Mouse (Mus musculus): ENCODE data around the gene Ttc7. TPM values are rescaled to one million over a fixed set of nuclear protein-coding genes. Genes with fewer than 3 reads are reported as not detected.
A peak's percentile ranks its signal among the peaks of the same experiment; 100 is the strongest.

Ttc7 gene
- polyA plus RNA-seq, 1 experiment = 6.3 TPM

DNA sequence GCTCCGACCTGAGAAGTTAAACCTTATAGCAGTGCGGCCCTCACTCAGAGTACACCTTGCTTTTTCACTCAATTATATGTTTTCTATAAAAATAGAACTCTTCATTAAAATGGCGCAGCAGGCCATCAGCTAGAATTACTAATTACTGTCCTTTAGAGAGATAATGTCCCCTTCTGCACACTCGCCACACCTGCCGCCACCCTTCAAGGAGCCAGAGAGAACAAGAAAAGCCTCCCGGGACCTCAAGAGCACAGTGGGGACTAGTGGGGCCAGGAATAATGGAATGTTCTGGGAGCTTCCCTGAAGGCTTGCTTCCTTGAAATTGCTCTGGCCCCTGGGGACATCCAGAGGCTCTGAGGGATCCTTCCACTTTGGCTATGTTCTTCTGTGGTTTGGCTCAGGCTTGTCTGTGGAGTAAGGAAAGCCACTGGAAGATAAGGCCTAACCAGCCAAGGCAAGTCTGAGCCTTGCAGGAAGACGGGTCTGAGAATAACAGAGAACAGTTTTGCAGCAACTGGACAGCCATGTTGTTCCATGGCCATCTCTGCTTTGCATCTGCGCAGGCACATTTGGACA lies 71.1 kb downstream of the Ttc7 start:
- no peak overlapping the region for H3K4me3 ChIP-seq (replicated peaks; ENCODE audit: insufficient read depth, low read depth, low read length)
- no peak overlapping the region for H3K27ac ChIP-seq (ENCODE audit: insufficient read depth, low read length)
- TF ChIP-seq POLR2A (IDR thresholded peaks at IDR 0.05; ENCODE audit: borderline replicate concordance, insufficient read depth, low read length) (no peak), CTCF (IDR thresholded peaks at IDR 0.05; ENCODE audit: borderline replicate concordance, insufficient read depth, low read depth, low read length) (no peak)
- 95% methylated on average over 8 of the region's 8 CpGs for WGBS
- no peaks in the 10 kb centered on the region for H3K27me3 ChIP-seq (ENCODE audit: control insufficient read depth, insufficient read depth, low read length)
- no peak for DNase-seq
- H3K4me1 ChIP-seq (ENCODE audit: control insufficient read depth, insufficient read depth, low read length) = peaks cover 24% of the 10 kb centered on the region

DNA sequence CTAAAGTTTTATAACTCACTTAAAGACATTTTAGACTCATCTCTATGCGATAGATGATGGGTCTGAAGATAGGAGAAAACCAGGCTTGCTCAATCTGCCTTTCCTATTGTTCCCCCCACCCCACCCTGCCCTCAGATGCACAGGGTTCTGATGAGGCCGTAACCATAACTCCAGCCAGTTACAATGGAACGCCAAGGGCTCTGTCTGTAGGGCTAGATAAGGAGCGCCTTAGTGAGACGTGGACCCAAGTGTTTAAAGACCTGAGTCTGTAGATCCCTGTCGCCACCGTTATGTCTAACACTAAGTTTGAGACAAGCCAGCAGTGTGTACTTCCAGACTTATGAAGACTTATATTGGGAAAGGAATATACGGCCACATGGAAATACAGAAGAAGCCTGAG lies 72.8 kb downstream of the Ttc7 start:
- Histone ChIP-seq H3K27me3 (ENCODE audit: control insufficient read depth, insufficient read depth, low read length) (no peaks in the 10 kb centered on the region), H3K4me1 (ENCODE audit: control insufficient read depth, insufficient read depth, low read length) (peaks cover 26% of the 10 kb centered on the region), H3K27ac (ENCODE audit: insufficient read depth, low read length) (no peak overlapping the region), H3K4me3 (replicated peaks; ENCODE audit: insufficient read depth, low read depth, low read length) (no peak overlapping the region)
- no peak for TF ChIP-seq POLR2A (IDR thresholded peaks at IDR 0.05; ENCODE audit: borderline replicate concordance, insufficient read depth, low read length)
- no peak for TF ChIP-seq CTCF (IDR thresholded peaks at IDR 0.05; ENCODE audit: borderline replicate concordance, insufficient read depth, low read depth, low read length)
- no peak for DNase-seq
- 95% methylated on average over 8 of the region's 8 CpGs for WGBS

DNA sequence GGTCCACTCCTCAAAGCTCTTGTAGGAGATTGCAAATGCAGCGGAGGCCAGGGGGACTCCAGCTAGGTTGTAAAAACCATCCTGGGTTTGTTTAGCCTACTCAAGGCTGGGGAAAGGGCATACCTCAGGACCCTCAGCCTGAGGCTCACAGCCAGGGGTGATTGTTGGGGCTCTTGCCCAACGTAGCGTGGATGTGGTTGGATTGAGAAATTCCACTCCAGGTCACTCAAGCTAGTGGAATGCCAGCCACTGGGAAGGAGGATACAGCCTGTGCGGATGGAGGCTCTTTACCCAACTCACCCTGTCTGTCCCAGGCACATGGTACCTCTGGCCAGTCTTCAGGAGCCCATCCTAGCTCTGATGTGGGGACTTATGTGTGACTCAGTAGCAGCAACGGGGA lies 73.6 kb downstream of the Ttc7 start:
- Histone ChIP-seq H3K27me3 (ENCODE audit: control insufficient read depth, insufficient read depth, low read length) (no peaks in the 10 kb centered on the region), H3K4me1 (ENCODE audit: control insufficient read depth, insufficient read depth, low read length) (peaks cover 22% of the 10 kb centered on the region), H3K4me3 (replicated peaks; ENCODE audit: insufficient read depth, low read depth, low read length) (no peak overlapping the region), H3K27ac (ENCODE audit: insufficient read depth, low read length) (no peak overlapping the region)
- TF ChIP-seq CTCF (IDR thresholded peaks at IDR 0.05; ENCODE audit: borderline replicate concordance, insufficient read depth, low read depth, low read length) (no peak), POLR2A (IDR thresholded peaks at IDR 0.05; ENCODE audit: borderline replicate concordance, insufficient read depth, low read length) (no peak)
- WGBS = 92% methylated on average over 5 of the region's 5 CpGs
- no peak for DNase-seq

DNA sequence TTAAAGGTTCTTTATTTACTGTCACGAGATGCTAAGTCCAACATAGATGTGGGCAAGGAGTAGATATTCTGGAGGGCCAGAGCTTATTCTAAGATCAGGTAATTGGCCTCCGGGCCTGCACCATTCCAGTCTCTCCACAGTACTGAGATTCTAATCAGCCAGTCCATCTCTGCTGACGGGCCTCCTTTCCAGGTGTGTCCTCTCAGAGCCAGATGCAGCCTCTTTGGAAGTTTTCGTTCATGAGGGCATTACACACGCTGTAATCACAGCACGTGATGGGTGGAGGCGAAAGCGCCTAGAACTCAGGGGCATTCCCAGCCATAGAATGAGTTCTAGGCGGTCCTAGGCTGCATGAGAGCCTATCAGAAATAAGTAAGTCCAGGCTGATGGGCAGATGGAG lies 74.8 kb downstream of the Ttc7 start:
- DNase-seq = no peak
- WGBS = 95% methylated on average over 9 of the region's 9 CpGs
- Histone ChIP-seq H3K4me3 (replicated peaks; ENCODE audit: insufficient read depth, low read depth, low read length) (no peak overlapping the region), H3K4me1 (ENCODE audit: control insufficient read depth, insufficient read depth, low read length) (peaks cover 18% of the 10 kb centered on the region), H3K27me3 (ENCODE audit: control insufficient read depth, insufficient read depth, low read length) (no peaks in the 10 kb centered on the region), H3K27ac (ENCODE audit: insufficient read depth, low read length) (no peak overlapping the region)
- no peak for TF ChIP-seq CTCF (IDR thresholded peaks at IDR 0.05; ENCODE audit: borderline replicate concordance, insufficient read depth, low read depth, low read length)
- no peak for TF ChIP-seq POLR2A (IDR thresholded peaks at IDR 0.05; ENCODE audit: borderline replicate concordance, insufficient read depth, low read length)

DNA sequence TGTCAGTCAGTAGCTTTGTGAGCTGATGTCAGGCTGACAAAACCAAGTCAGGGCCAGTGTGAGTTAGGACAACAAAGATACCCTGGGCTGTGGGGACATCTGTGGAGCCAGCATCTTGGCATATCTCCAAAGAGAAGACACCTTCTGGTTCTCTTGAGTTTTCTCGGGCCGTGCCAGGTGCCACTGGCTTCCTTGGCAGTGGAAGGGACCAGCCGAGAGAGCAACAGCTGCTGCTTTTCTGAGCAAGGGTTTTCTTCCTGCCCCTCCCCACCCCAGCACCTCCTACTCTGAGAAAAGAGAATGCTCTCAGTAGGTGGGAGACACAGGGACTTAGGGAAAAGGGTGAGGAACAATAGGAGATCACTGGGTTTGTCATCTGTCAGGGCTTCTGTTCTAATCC lies 78.4 kb downstream of the Ttc7 start:
- peak; percentile 39 to 47 for DNase-seq
- TF ChIP-seq POLR2A (IDR thresholded peaks at IDR 0.05; ENCODE audit: borderline replicate concordance, insufficient read depth, low read length) (no peak), CTCF (IDR thresholded peaks at IDR 0.05; ENCODE audit: borderline replicate concordance, insufficient read depth, low read depth, low read length) (no peak)
- no peak overlapping the region for H3K4me3 ChIP-seq (replicated peaks; ENCODE audit: insufficient read depth, low read depth, low read length)
- 18% methylated on average over 3 of the region's 3 CpGs for WGBS
- H3K4me1 ChIP-seq (ENCODE audit: control insufficient read depth, insufficient read depth, low read length) = peaks cover 12% of the 10 kb centered on the region
- H3K27me3 ChIP-seq (ENCODE audit: control insufficient read depth, insufficient read depth, low read length) = no peaks in the 10 kb centered on the region
- no peak overlapping the region for H3K27ac ChIP-seq (ENCODE audit: insufficient read depth, low read length)

DNA sequence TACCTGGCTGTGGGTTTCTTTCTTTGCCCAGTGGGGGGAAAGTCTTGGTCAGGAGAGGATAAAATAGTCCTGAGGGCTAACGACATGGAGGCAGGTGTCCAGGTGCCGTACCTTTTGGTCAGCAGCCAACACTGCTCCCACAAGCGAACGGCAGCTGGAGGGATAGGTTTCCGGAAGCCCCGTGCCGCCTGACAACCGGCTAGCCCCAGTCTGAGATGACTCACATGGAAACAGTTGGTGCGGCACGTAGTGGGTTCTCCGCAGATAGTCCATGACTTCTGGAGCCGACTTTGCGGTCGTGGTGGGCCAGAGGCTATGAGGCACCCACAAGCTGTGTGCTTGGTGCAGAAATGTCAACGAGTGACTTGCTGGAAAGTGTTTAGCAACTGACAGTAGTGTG lies 81.4 kb downstream of the Ttc7 start:
- 89% methylated on average over 15 of the region's 15 CpGs for WGBS
- TF ChIP-seq POLR2A (IDR thresholded peaks at IDR 0.05; ENCODE audit: borderline replicate concordance, insufficient read depth, low read length) = no peak
- no peak for TF ChIP-seq CTCF (IDR thresholded peaks at IDR 0.05; ENCODE audit: borderline replicate concordance, insufficient read depth, low read depth, low read length)
- Histone ChIP-seq H3K27ac (ENCODE audit: insufficient read depth, low read length) (no peak overlapping the region), H3K4me1 (ENCODE audit: control insufficient read depth, insufficient read depth, low read length) (peaks cover 29% of the 10 kb centered on the region), H3K27me3 (ENCODE audit: control insufficient read depth, insufficient read depth, low read length) (no peaks in the 10 kb centered on the region), H3K4me3 (replicated peaks; ENCODE audit: insufficient read depth, low read depth, low read length) (no peak overlapping the region)
- no peak for DNase-seq

DNA sequence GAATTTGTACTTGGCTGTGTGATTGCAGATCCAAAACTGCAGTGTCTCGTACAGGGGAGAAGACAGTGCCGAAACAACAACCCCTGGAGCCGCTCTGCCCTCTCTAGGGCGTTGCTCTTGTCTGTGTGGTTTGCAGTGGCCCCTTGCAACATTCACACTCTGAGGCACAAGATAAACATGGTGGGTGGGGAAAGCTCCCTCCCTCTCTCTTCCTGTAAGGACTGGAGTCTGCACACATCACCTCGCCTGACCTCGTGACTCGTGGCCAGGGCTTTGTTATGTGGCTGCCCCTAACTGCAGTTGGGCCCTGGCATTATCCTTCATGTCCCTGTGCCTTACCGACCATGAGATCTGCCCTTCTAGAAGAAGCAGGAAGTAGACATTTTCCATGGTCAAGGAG lies 82.6 kb downstream of the Ttc7 start:
- no peak overlapping the region for H3K27ac ChIP-seq (ENCODE audit: insufficient read depth, low read length)
- H3K4me3 ChIP-seq (replicated peaks; ENCODE audit: insufficient read depth, low read depth, low read length) = no peak overlapping the region
- H3K4me1 ChIP-seq (ENCODE audit: control insufficient read depth, insufficient read depth, low read length) = peaks cover 30% of the 10 kb centered on the region
- no peaks in the 10 kb centered on the region for H3K27me3 ChIP-seq (ENCODE audit: control insufficient read depth, insufficient read depth, low read length)
- TF ChIP-seq CTCF (IDR thresholded peaks at IDR 0.05; ENCODE audit: borderline replicate concordance, insufficient read depth, low read depth, low read length) (no peak), POLR2A (IDR thresholded peaks at IDR 0.05; ENCODE audit: borderline replicate concordance, insufficient read depth, low read length) (no peak)
- WGBS = 86% methylated on average over 8 of the region's 8 CpGs
- DNase-seq = no peak

DNA sequence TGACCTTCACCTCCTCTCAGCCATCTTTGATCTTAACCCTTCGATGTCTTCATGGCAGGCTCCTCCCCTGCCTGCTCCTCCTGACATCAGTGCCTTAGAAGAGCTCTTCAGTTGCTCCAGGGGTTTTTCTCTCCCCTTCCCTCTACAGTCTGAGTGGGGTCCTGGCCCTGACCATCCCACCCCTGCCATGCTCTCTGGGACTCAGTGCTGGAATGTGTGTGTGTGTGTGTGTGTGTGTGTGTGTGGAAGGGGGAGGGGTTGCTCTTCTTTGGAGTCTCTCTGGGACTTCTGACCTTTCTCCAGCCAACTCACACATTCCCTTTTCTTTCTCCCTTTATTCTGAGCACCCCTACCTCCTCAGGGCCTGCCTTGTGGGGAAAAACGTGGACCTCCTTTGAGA lies 83.8 kb downstream of the Ttc7 start:
- no peak overlapping the region for H3K4me3 ChIP-seq (replicated peaks; ENCODE audit: insufficient read depth, low read depth, low read length)
- no peak for TF ChIP-seq CTCF (IDR thresholded peaks at IDR 0.05; ENCODE audit: borderline replicate concordance, insufficient read depth, low read depth, low read length)
- no peak for TF ChIP-seq POLR2A (IDR thresholded peaks at IDR 0.05; ENCODE audit: borderline replicate concordance, insufficient read depth, low read length)
- no peaks in the 10 kb centered on the region for H3K27me3 ChIP-seq (ENCODE audit: control insufficient read depth, insufficient read depth, low read length)
- 51% methylated on average over 2 of the region's 2 CpGs for WGBS
- no peak overlapping the region for H3K27ac ChIP-seq (ENCODE audit: insufficient read depth, low read length)
- H3K4me1 ChIP-seq (ENCODE audit: control insufficient read depth, insufficient read depth, low read length) = peaks cover 23% of the 10 kb centered on the region
- DNase-seq = no peak

Data from cerebellum, adult 2 months (tissue).